Mouse (Mus musculus): ENCODE data around the gene Tnr.

GRCm38 (mm10) chr1:159879866-159880265, 356.3 kb downstream of the Tnr start:
- TF ChIP-seq MAX (IDR thresholded peaks at IDR 0.05; ENCODE audit: low read length) (no peak), CTCF (IDR thresholded peaks at IDR 0.05 in 2 of 3, conservative IDR thresholded peaks at IDR 0.05 in 1 of 3; ENCODE audit: control insufficient read depth in 1 of 3, insufficient read depth in 1 of 3, low read depth in 2 of 3, low read length in 3 of 3, poor library complexity in 1 of 3, severe bottlenecking in 1 of 3) (no peak)
